Mouse (Mus musculus) heart, postnatal 4 days (tissue): Measurements from ENCODE around the gene Arl5a. TPM values are rescaled to one million over a fixed set of nuclear protein-coding genes. Genes with fewer than 3 reads are reported as not detected.

Source experiments
- DNase-seq: peaks from one replicate; pipeline ENCODE4 v3.0.0; 2021
- total RNA-seq, 2 experiments: library from RNA; stranded (reverse); gene quantifications; 2 replicates each; pipeline ENCODE4 v1.2.3; 2021

The Arl5a gene
- 10 to 100 TPM; 52.7 to 56.2 TPM for total RNA-seq

GRCm38 (mm10) chr2:52424747-52425522, at the start of gene Arl5a:
Gene Arl5a, minus strand, starts transcription at chr2:52424901.
- DNase-seq: peak; percentile 99

- DNase-seq: peak; percentile 21
These were observed 47.0 kb upstream of the Arl5a start for GRCm38 (mm10) chr2:52471545-52472291.

- no peak for DNase-seq
These were observed 45.4 kb upstream of the Arl5a start for GRCm38 (mm10) chr2:52470044-52470560.

DNA sequence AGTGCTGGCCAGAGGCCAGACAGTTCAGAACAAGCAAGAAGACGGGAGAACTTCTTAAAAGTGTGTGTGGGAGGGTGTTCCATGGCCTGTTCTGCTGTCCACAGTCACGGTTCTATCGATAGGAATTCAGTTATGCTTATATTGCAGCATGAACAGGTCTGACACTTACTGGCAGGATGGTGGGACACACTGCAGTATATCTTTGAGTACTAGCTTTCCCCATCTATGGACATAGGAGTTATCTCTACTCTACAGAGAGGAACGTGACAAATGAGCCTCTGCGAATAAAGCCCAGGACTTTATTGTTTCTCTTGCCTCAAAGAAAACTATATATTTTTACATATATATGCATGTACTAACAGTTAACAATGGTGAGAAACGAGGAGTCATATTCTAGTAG, 42.9 kb upstream of the Arl5a start:
- DNase-seq: no peak

DNA sequence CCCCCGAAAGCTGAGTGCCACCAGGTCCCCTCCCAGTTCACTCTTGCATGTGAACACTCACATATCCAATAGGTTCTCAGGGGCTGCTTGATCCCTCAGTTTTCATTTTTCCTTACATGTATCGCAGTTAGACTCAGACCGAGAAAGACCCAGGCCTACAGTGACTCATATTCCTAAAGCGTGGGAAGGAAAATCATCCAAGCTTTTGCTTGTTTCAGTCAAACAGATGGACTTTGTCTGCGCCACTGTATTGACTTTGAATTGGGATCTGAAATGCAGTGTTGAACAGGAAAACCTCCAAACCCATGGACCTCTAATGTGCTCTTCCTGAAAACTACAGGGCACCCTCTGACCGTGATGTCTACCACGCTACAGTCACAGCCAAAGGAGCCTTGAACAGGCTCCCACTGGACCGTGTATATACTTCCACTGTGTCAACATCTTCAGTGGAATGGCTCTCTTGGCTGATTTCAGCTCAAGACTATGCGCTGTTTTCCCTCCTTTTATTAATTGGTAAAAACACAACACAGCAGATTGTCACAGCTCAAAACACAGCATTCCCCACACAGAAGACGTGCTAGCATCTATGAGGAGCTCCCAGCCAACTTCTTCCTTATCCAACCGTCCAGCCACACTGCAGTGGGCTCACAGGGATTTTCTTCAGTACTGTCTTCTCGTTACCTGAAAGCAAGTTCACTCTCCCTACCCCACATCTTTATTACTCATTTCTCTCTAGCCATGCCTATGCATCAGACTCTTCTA, 36.7 kb upstream of the Arl5a start:
- DNase-seq: no peak

DNA sequence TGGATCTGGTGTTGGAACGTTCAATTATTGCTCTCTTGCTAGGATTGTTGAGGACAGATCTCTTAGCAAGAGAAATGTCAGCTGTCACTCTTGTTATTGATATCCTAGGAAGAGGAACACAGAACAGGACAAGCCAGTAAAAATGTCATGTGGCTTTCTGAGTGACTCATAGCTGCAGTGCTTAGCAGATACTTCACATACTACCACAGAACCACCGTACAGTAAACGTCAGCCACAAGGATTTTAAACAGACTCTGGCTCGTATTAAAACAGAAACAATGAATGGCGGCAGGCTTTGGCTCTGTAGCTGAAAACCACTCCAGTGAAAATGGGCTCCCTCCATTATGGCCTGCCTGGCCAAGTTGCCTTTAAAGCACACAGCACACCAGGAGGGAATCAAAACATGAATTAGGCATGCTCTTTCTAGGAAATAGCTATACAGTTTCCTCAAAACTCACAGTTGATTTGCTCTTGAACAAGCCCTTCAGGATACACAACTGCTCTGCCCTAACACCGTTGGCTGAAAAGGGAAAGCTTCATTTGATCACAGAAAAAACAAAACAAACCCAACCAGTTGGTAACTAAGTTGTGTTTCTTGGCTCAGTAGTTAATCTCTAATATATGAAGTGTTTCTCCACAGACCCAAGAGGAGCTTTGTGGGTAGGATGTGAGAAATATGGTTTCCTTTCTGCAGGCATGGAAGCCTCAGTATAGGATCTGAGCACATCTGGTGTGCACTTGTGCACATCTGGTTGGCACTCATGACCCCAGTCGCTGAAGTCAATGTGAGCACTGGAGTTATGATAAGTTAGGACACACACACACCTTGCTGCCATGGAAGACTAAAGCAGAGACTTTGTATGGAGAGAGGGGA, 31.1 kb upstream of the Arl5a start:
- no peak for DNase-seq

- DNase-seq: peak; percentile 11
These were observed 25.1 kb upstream of the Arl5a start for GRCm38 (mm10) chr2:52449818-52450217.

GRCm38 (mm10) chr2:52448916-52449315, 24.2 kb upstream of the Arl5a start:
- DNase-seq: no peak

DNA sequence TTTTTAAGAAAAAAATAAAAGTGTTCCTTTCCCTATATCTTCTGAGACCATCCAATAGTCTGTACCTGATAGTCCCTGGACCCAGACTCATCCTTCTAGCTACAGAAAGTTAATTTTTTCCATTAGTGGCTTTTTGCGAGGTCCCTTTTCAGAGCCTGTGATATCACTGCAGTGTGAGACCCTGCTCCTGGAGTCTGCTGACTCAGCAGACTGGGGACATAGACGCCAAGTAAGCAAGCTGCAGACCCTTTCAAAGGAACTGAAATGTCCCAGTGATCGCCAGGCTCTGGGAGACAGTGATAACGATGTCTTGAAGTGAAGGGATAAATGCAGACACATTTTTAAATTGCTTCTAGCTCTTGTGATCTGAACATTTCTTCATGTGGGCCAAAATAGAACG, 21.9 kb upstream of the Arl5a start:
- no peak for DNase-seq

- DNase-seq: no peak
These were observed 17.4 kb upstream of the Arl5a start for GRCm38 (mm10) chr2:52442125-52442524.

DNA sequence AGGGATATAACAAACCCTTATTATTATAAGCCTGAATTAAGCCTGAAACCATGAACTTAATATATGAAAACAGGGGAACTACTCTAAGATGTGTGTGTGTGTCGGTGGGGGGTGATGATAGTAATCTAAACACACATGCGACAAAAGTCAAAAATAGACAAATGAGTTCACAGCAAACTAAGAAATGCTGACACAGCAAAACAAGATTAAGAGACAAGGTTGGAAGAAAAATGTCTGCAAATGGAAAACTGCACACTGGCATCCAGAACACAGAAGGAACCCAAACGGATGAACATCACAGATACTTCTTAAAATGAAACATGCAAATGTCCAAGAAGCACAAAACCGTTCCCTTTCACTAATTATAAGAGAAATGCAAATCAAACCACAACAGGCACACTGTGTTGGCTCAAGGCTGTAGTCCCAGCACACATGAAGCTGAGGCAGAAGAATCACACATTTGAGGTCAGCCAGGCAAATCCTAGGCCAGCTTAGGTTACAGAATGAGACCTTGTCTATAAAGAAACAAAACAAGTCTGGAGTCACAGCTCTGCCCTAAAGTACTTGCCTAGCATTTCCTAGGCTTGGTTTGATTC, 15.8 kb upstream of the Arl5a start:
- DNase-seq: no peak

DNA sequence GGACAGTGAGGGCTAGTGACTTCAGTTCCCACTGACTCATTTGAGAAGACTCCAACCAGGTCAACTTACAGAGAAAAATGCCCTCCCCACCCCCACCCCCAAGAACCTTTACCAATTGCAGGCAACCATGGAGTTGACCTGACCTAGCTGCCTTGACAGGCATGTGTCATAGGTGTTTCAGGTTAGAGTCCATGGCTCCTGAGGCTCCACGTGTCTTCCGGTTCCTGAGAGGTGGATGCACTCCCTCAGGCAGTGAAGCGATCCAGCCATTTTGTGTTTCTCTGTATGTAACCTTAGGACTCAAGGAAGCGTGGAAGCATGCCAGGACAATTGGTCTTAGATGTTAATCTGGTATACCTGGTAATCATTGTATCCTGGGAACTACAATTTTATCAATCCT, 13.7 kb upstream of the Arl5a start:
- DNase-seq: no peak

GRCm38 (mm10) chr2:52438013-52438412, 13.3 kb upstream of the Arl5a start:
- DNase-seq: peak; percentile 88

GRCm38 (mm10) chr2:52435919-52436632, 11.4 kb upstream of the Arl5a start:
- DNase-seq: peak; percentile 18

DNA sequence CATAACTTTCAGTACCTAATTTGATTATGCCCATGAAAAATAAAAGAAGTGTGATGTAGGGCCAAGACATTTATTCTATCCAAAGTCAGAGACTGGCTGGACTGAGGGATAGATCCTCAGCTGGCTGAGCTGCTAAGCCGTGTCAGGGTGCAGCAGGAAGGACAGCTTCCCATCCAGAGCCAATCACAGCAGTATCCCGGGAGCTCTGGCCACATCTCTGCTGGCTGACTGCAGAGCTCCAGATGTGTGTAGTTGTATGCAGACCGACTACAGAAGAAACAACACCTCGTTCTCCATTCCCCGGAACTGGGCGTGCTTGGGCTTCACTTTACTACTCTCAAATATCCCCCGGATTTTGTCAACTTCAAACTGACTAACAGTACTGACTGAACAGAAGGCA, 8.7 kb upstream of the Arl5a start:
- peak; percentile 20 for DNase-seq

DNA sequence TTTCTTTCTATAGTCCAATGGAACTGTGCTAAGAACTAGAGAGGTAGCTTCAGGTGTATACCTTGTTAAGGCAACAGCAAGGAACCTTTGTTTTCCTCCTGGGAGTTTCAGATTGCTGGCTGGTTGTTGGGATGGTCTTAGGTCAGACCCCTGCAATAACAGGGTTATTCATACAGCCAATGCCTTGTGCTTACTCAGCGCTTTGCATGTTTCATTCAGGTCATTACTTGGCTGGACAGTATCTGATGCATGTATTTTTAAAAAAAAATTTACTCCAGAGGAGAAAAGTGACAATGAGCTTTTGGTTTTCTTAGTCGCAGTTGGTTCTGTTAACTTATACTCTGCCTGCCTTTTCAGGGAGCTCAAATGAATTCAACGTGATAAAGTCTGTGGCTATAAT, 2.7 kb upstream of the Arl5a start:
- DNase-seq: no peak

DNA sequence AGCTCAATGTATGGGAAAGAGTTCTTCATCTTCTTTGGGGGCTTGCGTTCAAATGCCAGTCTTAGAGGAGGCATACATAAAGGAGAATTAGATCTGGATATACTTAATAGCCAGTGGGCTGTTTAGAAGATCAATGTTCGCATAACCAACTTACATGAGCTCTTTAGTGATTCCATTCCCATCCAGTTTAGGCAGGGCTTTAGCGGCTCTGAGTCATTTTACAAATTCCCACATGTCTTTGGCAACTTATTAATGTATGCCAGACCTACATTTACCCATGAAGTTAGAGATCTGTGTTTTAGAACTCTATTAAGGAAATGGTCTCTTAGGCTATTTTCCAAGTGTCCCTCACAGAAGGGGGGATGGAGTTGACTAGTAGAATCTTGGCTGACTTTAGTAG, 1.3 kb upstream of the Arl5a start:
- DNase-seq: no peak

DNA sequence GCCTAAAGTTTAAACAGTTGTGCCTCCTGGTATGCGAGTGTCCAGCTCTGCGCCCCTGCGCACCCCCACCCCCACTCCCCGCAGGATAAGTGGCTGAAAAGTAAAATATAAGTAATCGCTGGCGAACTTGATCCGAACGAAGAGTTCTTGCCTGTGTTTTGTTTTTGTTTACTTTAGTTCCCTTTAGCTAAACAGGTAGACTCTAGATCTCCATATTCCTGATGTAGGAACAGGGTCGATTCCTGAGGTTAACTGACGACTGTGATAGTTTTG, 758 bp upstream of the Arl5a start:
- peak; percentile 17 for DNase-seq

DNA sequence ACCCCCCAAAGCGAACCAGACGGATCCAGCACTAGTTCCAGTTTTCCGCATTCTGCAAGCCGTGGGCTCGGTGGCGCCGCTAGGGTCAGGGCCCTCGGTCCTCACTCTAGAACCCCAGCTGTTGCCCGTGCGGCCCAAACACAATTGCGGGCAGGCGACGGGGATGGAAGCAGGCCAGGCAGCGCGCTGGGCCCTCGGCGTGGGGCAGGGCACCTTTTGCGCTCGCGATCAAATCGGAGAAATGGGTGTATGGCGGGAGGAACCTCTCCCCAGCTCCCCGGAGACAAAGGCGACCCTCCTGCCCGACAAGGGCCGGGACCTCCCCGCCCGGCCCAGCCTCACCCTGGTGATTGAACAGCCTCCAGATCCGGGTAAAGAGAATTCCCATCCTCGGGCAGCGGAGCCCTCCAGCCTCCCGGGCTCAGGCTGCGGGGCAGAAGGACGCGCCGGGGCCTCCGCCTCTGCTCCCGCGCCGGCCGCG, 413 bp downstream of the Arl5a start:
- DNase-seq: peak; percentile 63

DNA sequence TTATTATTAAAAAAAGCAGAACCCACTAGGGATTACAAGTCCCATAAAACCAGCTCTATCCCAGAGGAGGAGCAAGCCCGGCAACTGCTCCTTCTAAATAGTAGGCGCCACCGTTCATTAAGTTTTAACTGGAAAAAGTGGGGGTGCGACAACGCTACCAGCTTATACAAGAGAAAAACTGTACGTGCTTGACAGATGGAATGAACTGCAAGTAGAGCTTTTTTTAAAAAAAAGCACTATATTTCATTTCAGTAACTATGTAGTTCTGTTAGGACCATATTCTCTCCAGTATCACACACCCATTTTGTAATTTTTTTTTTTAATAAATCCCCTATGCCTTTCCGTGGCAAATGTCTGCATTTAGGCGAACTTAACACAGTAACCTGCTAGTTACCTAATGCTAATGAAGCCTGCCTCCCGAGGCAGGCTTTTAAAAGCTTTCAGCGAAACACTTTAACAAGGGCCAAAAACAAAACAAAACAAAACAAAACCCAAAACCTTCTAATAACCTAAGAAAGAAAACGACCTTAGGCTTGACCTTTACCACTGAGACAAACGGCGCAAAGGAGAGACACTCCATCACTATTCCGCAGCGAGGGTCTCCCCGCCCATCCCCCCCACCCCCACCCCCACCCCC, 972 bp downstream of the Arl5a start:
- DNase-seq: no peak
